Mouse (Mus musculus): Measurements from ENCODE around the gene Dgkd. TPM values are rescaled to one million over a fixed set of nuclear protein-coding genes. Genes with fewer than 3 reads are reported as not detected.

Gene Dgkd
- total and polyA plus RNA-seq, 3 experiments = 29.5 to 135 (median 39.5) TPM

- Histone ChIP-seq H3K36me3 (ENCODE audit: control insufficient read depth in 1 of 2, insufficient read depth in 2 of 2, low read length in 2 of 2) (peaks cover 0 to 6% of the 10 kb centered on the region in 2 experiments; a peak in 2 of 4 replicates), H3K79me2 (ENCODE audit: control insufficient read depth, insufficient read depth, low read length, poor library complexity) (no peaks in the 10 kb centered on the region), H3K4me3 (ENCODE audit: control insufficient read depth in 1 of 2, insufficient read depth in 1 of 2, low read depth in 2 of 2, low read length in 2 of 2) (no peak overlapping the region), H3K9ac (ENCODE audit: control insufficient read depth, low read depth, low read length, poor library complexity, severe bottlenecking) (no peak overlapping the region), H3K9me3 (replicated peaks; ENCODE audit: insufficient read depth, low read length) (no peaks in the 10 kb centered on the region), H3K27me3 (ENCODE audit: control insufficient read depth in 1 of 2, insufficient read depth in 2 of 2, low read length in 2 of 2) (no peaks in the 10 kb centered on the region), H3K4me1 (ENCODE audit: control insufficient read depth in 1 of 2, insufficient read depth in 2 of 2, low read length in 2 of 2) (no peaks in the 10 kb centered on the region), H3K27ac (ENCODE audit: control insufficient read depth, low read depth, low read length) (no peak overlapping the region)
- no peak for DNase-seq (ENCODE audit: low read depth, low spot score)
- TF ChIP-seq UBTF (IDR thresholded peaks at IDR 0.05; ENCODE audit: borderline replicate concordance, insufficient read depth, low read depth, low read length) (no peak), BHLHE40 (IDR thresholded peaks at IDR 0.05; ENCODE audit: borderline replicate concordance, low read depth, low read length) (no peak), TCF12 (IDR thresholded peaks at IDR 0.05; ENCODE audit: low read depth, low read length) (no peak), POLR2AphosphoS2 (IDR thresholded peaks at IDR 0.05; ENCODE audit: low read length) (no peak), JUND (IDR thresholded peaks at IDR 0.05; ENCODE audit: low read depth, low read length) (no peak), NRF1 (IDR thresholded peaks at IDR 0.05; ENCODE audit: insufficient read depth, low read depth, low read length, poor library complexity, severe bottlenecking) (no peak), CHD1 (IDR thresholded peaks at IDR 0.05; ENCODE audit: low read depth, low read length) (no peak)
Measured at GRCm38 (mm10) chr1:87970381-87970780, 117.3 kb downstream of the Dgkd start.

- Histone ChIP-seq H3K27me3 (ENCODE audit: control insufficient read depth in 1 of 2, insufficient read depth in 2 of 2, low read length in 2 of 2) (no peaks in the 10 kb centered on the region), H3K36me3 (ENCODE audit: control insufficient read depth in 1 of 2, insufficient read depth in 2 of 2, low read length in 2 of 2) (peaks cover 0 to 17% of the 10 kb centered on the region in 2 experiments; a peak in 2 of 4 replicates), H3K4me3 (ENCODE audit: control insufficient read depth in 1 of 2, insufficient read depth in 1 of 2, low read depth in 2 of 2, low read length in 2 of 2) (no peak overlapping the region), H3K9me3 (replicated peaks; ENCODE audit: insufficient read depth, low read length) (no peaks in the 10 kb centered on the region), H3K27ac (ENCODE audit: control insufficient read depth, low read depth, low read length) (no peak overlapping the region), H3K79me2 (ENCODE audit: control insufficient read depth, insufficient read depth, low read length, poor library complexity) (no peaks in the 10 kb centered on the region), H3K4me1 (ENCODE audit: control insufficient read depth in 1 of 2, insufficient read depth in 2 of 2, low read length in 2 of 2) (no peaks in the 10 kb centered on the region), H3K9ac (ENCODE audit: control insufficient read depth, low read depth, low read length, poor library complexity, severe bottlenecking) (no peak overlapping the region)
- DNase-seq (ENCODE audit: low read depth, low spot score) = no peak
- no peak for TF ChIP-seq NRF1 (IDR thresholded peaks at IDR 0.05; ENCODE audit: insufficient read depth, low read depth, low read length, poor library complexity, severe bottlenecking)
- TF ChIP-seq ETS1 (IDR thresholded peaks at IDR 0.05; ENCODE audit: low read depth, low read length) = no peak
Measured at GRCm38 (mm10) chr1:87982291-87982690, 129.2 kb downstream of the Dgkd start.

GRCm38 (mm10) chr1:87992716-87993115, 139.6 kb downstream of the Dgkd start:
- H3K4me1 ChIP-seq (ENCODE audit: control insufficient read depth in 1 of 2, insufficient read depth in 2 of 2, low read length in 2 of 2) = peaks cover 0 to 8% of the 10 kb centered on the region in 2 experiments; a peak in 1 of 4 replicates
- no peak overlapping the region for H3K4me3 ChIP-seq (ENCODE audit: control insufficient read depth in 1 of 2, insufficient read depth in 1 of 2, low read depth in 2 of 2, low read length in 2 of 2)
- H3K9ac ChIP-seq (ENCODE audit: control insufficient read depth, low read depth, low read length, poor library complexity, severe bottlenecking) = no peak overlapping the region
- no peak overlapping the region; the same call in 1 of the 2 replicates for H3K27ac ChIP-seq (ENCODE audit: control insufficient read depth, low read depth, low read length)
- TF ChIP-seq USF2 (IDR thresholded peaks at IDR 0.05; ENCODE audit: borderline replicate concordance in 1 of 2, insufficient read depth in 1 of 2, low read depth in 1 of 2, low read length in 2 of 2) = no peak
- TF ChIP-seq EP300 (IDR thresholded peaks at IDR 0.05; ENCODE audit: low read depth in 1 of 2, low read length in 2 of 2) = peak in 1 of 2 experiments; percentile 37; a peak in 1 of 4 replicates
- H3K27me3 ChIP-seq (ENCODE audit: control insufficient read depth in 1 of 2, insufficient read depth in 2 of 2, low read length in 2 of 2) = no peaks in the 10 kb centered on the region
- no peaks in the 10 kb centered on the region for H3K9me3 ChIP-seq (replicated peaks; ENCODE audit: insufficient read depth, low read length)
- peaks cover 3 to 19% of the 10 kb centered on the region in 2 experiments; a peak in 3 of 4 replicates for H3K36me3 ChIP-seq (ENCODE audit: control insufficient read depth in 1 of 2, insufficient read depth in 2 of 2, low read length in 2 of 2)
- no peak for DNase-seq (ENCODE audit: low read depth, low spot score)
- no peaks in the 10 kb centered on the region for H3K79me2 ChIP-seq (ENCODE audit: control insufficient read depth, insufficient read depth, low read length, poor library complexity)

Other genes with a start within 250 kb of the Dgkd start
- 69.4 and 73.0 TPM in 2 replicates for gene Inpp5d, start 233.0 kb upstream of the Dgkd start, total RNA-seq (2012; rRNA removed)
- gene Inpp5d, start 233.0 kb upstream of the Dgkd start, polyA plus RNA-seq (2012; ENCODE audit: insufficient read depth in 1 of 2, insufficient read length in 2 of 2, low read depth in 1 of 2, low replicate concordance in 2 of 2, missing spikeins in 1 of 2) = 10 to 100 TPM in 1 of 2 experiments, not detected in 1; 71.3 TPM
- gene Atg16l1, start 97.4 kb upstream of the Dgkd start, total RNA-seq (2012; rRNA removed) = 25.7 and 34.0 TPM in 2 replicates
- 10 to 100 TPM in 1 of 2 experiments, not detected in 1; 33.8 TPM for gene Atg16l1, start 97.4 kb upstream of the Dgkd start, polyA plus RNA-seq (2012; ENCODE audit: insufficient read depth in 1 of 2, insufficient read length in 2 of 2, low read depth in 1 of 2, low replicate concordance in 2 of 2, missing spikeins in 1 of 2)
- 2.5 and 4.3 TPM in 2 replicates for gene Sag, start 49.6 kb upstream of the Dgkd start, total RNA-seq (2012; rRNA removed)
- gene Sag, start 49.6 kb upstream of the Dgkd start, polyA plus RNA-seq (2012; ENCODE audit: insufficient read depth in 1 of 2, insufficient read length in 2 of 2, low read depth in 1 of 2, low replicate concordance in 2 of 2, missing spikeins in 1 of 2) = 1 to 10 TPM in 1 of 2 experiments, not detected in 1; 4.1 TPM
- gene Usp40, start 155.3 kb downstream of the Dgkd start, total RNA-seq (2012; rRNA removed) = 8.8 and 8.9 TPM in 2 replicates
- 10 to 100 TPM in 1 of 2 experiments, not detected in 1; 10.1 TPM for gene Usp40, start 155.3 kb downstream of the Dgkd start, polyA plus RNA-seq (2012; ENCODE audit: insufficient read depth in 1 of 2, insufficient read length in 2 of 2, low read depth in 1 of 2, low replicate concordance in 2 of 2, missing spikeins in 1 of 2)
- gene Ugt1a10, start 202.1 kb downstream of the Dgkd start, total RNA-seq (2012; rRNA removed) = not detected in 2 replicates
- not detected for gene Ugt1a10, start 202.1 kb downstream of the Dgkd start, polyA plus RNA-seq (2012; ENCODE audit: insufficient read depth in 1 of 2, insufficient read length in 2 of 2, low read depth in 1 of 2, low replicate concordance in 2 of 2, missing spikeins in 1 of 2)
- gene Ugt1a9, start 217.5 kb downstream of the Dgkd start, total RNA-seq (2012; rRNA removed) = not detected in 2 replicates
- not detected for gene Ugt1a9, start 217.5 kb downstream of the Dgkd start, polyA plus RNA-seq (2012; ENCODE audit: insufficient read depth in 1 of 2, insufficient read length in 2 of 2, low read depth in 1 of 2, low replicate concordance in 2 of 2, missing spikeins in 1 of 2)
- gene Ugt1a8, start 234.5 kb downstream of the Dgkd start, total RNA-seq (2012; rRNA removed) = not detected in 2 replicates
- not detected for gene Ugt1a8, start 234.5 kb downstream of the Dgkd start, polyA plus RNA-seq (2012; ENCODE audit: insufficient read depth in 1 of 2, insufficient read length in 2 of 2, low read depth in 1 of 2, low replicate concordance in 2 of 2, missing spikeins in 1 of 2)
- gene Ugt1a7c, start 241.8 kb downstream of the Dgkd start, total RNA-seq (2012; rRNA removed) = 0.03 TPM in 1 of 2 replicates, not detected in the other
- gene Ugt1a7c, start 241.8 kb downstream of the Dgkd start, polyA plus RNA-seq (2012; ENCODE audit: insufficient read depth in 1 of 2, insufficient read length in 2 of 2, low read depth in 1 of 2, low replicate concordance in 2 of 2, missing spikeins in 1 of 2) = not detected
- gene Ugt1a6b, start 250.0 kb downstream of the Dgkd start, total RNA-seq (2012; rRNA removed) = not detected in 2 replicates
- gene Ugt1a6b, start 250.0 kb downstream of the Dgkd start, polyA plus RNA-seq (2012; ENCODE audit: insufficient read depth in 1 of 2, insufficient read length in 2 of 2, low read depth in 1 of 2, low replicate concordance in 2 of 2, missing spikeins in 1 of 2) = not detected

All from MEL (cell line).